Mouse (Mus musculus) liver, embryonic 14.5 days (tissue): ENCODE measurements at regions not wholly inside any gene's neighbourhood (a gene's known extent, or its start where the extent isn't known, plus 50 kb on each side); places are given as distances from the start of the nearest gene placed in this dataset.

ENCODE experiments used
- CTCF ChIP-seq: IDR thresholded peaks from 2 replicates; pipeline ENCODE4 v1.5.1; 2016; ENCODE audit warnings: antibody characterized with exemption, low read depth, control low read depth
- EP300 ChIP-seq: IDR thresholded peaks from 2 replicates; pipeline ENCODE4 v1.6.1; 2016; ENCODE audit warnings: antibody characterized with exemption, low read depth

- no peak for TF ChIP-seq EP300
- TF ChIP-seq CTCF = no peak
Observed at GRCm38 (mm10) chr5:126254661-126255060, 723.1 kb downstream of the Tmem132b start.
